In the genomic region with DNA sequence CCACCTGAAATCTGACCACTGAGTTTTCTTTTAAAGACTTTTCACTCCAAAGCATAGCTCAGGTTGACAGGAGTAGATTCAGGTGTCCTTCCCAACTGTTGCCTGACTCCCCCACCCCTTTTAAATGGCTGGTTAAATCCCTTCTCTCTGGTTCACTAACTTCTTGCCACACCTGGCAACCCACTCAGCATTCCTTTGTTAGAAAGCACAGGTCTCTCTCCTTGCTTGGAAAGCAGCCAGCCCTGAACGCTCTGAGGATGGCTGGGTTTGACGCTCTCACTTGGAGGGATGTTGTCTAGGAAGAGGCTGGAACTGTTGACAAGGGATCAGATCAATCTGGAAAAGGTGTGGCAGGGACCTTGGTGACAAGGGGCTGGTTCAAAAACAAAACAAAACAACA, we compare ENCODE assay signal across 16 mouse cellular contexts.
DNase-seq lines count a peak whose midpoint lies in the region; ATAC-seq lines count a peak whose summit lies in the region.
"Had no signal": no experiment of that assay in that cellular context is flagged by ENCODE, and none has a peak within 500 bp of the region (broad histone marks: within the 10 kb centered on the region; RNA-seq: fewer than 3 reads in every experiment).

No protein-coding gene starts in this region.

- no peak overlapping the region for H3K9ac ChIP-seq in hindbrain, embryonic 13.5 days
- H3K9ac ChIP-seq: forebrain, postnatal 0 days; hindbrain, embryonic 14.5 days; liver, embryonic 14.5 days; midbrain, embryonic 12.5 days had no signal

- DNase-seq in hindbrain, embryonic 10.5 days (ENCODE audit: low spot score) = no peak
- DNase-seq in ES-CJ7 (ENCODE audit: low read depth, low spot score) = peak; percentile 80
- peak; percentile 22 for DNase-seq in embryonic facial prominence, embryonic 10.5 days (ENCODE audit: low spot score)
- peak; percentile 53 for DNase-seq in kidney, postnatal 14 days
- DNase-seq in spleen, postnatal 4 days (ENCODE audit: low spot score in 2 of 2) = no peak
- no peak for DNase-seq in layer of hippocampus, adult 11-12 months (ENCODE audit: low spot score)
- DNase-seq: cerebellum, adult 8-10 months; forebrain, postnatal 0 days; lung, postnatal 4 days; thymus, postnatal 25 days had no signal

- H3K27me3 ChIP-seq in hindbrain, embryonic 13.5 days = no peaks in the 10 kb centered on the region
- no peaks in the 10 kb centered on the region for H3K27me3 ChIP-seq in hindbrain, embryonic 10.5 days (ENCODE audit: insufficient read depth, poor library complexity, severe bottlenecking)
- no peaks in the 10 kb centered on the region for H3K27me3 ChIP-seq in embryonic facial prominence, embryonic 10.5 days (replicated peaks; ENCODE audit: low read depth, poor library complexity, severe bottlenecking)
- H3K27me3 ChIP-seq: midbrain, embryonic 12.5 days had no signal

- H3K4me3 ChIP-seq in hindbrain, embryonic 13.5 days = no peak overlapping the region
- H3K4me3 ChIP-seq in hindbrain, embryonic 10.5 days = no peak overlapping the region
- no peak overlapping the region for H3K4me3 ChIP-seq in embryonic facial prominence, embryonic 10.5 days
- H3K4me3 ChIP-seq: erythroblast, embryonic 14.5 days; midbrain, embryonic 12.5 days had no signal

- no peaks in the 10 kb centered on the region for H3K9me3 ChIP-seq in hindbrain, embryonic 13.5 days
- no peaks in the 10 kb centered on the region for H3K9me3 ChIP-seq in hindbrain, embryonic 10.5 days
- H3K9me3 ChIP-seq in embryonic facial prominence, embryonic 10.5 days = no peaks in the 10 kb centered on the region
- H3K9me3 ChIP-seq: midbrain, embryonic 12.5 days had no signal

- H3K4me2 ChIP-seq in hindbrain, embryonic 13.5 days = no peak overlapping the region
- H3K4me2 ChIP-seq: hindbrain, embryonic 14.5 days; midbrain, embryonic 12.5 days had no signal

- H3K27ac ChIP-seq in hindbrain, embryonic 13.5 days = 0 out of 2 replicates have a peak overlapping the region, but pooled peaks have one; percentile 26
- no peak overlapping the region for H3K27ac ChIP-seq in hindbrain, embryonic 10.5 days
- peak overlapping the region; percentile 57 for H3K27ac ChIP-seq in embryonic facial prominence, embryonic 10.5 days (replicated peaks)
- H3K27ac ChIP-seq: hindbrain, embryonic 14.5 days; liver, embryonic 14.5 days; midbrain, embryonic 12.5 days had no signal

- H3K36me3 ChIP-seq in hindbrain, embryonic 13.5 days = no peaks in the 10 kb centered on the region
- H3K36me3 ChIP-seq in hindbrain, embryonic 10.5 days = peaks cover 12% of the 10 kb centered on the region
- H3K36me3 ChIP-seq in embryonic facial prominence, embryonic 10.5 days (replicated peaks) = peaks cover 14% of the 10 kb centered on the region; the same call in 1 of the 2 replicates
- H3K36me3 ChIP-seq: midbrain, embryonic 12.5 days had no signal

- no peak for ATAC-seq in hindbrain, embryonic 13.5 days (ENCODE audit: low FRiP score)
- ATAC-seq in CD4-positive, CD25-positive, alpha-beta regulatory T cell, adult 4 months = no peak
- ATAC-seq: forebrain, postnatal 0 days had no signal

- 15% methylated on average over 2 of the region's 2 CpGs for WGBS in hindbrain, embryonic 13.5 days
- 30% methylated on average over 2 of the region's 2 CpGs for WGBS in hindbrain, embryonic 10.5 days
- 32% methylated on average over 2 of the region's 2 CpGs for WGBS in embryonic facial prominence, embryonic 10.5 days

- peaks cover 34% of the 10 kb centered on the region for H3K4me1 ChIP-seq in hindbrain, embryonic 13.5 days (replicated peaks)
- H3K4me1 ChIP-seq in hindbrain, embryonic 10.5 days (replicated peaks) = peaks cover 34% of the 10 kb centered on the region
- H3K4me1 ChIP-seq in embryonic facial prominence, embryonic 10.5 days = peaks cover 53% of the 10 kb centered on the region

Comparison
In these comparisons a context has a peak if more than half of its experiments do, and no peak if none do; other contexts are left out.
1. DNase-seq: peak in ES-CJ7 (single experiment), embryonic facial prominence, embryonic 10.5 days (single experiment) and kidney, postnatal 14 days (single experiment); none in hindbrain, embryonic 10.5 days (single experiment), spleen, postnatal 4 days (0 of 2) and layer of hippocampus, adult 11-12 months (single experiment).